Mouse (Mus musculus): ENCODE data around the gene Spindoc.
"Not testable (repeated sequence)": the region's sequence is repeated elsewhere in the genome, so short reads cannot be mapped to it uniquely, and the experiment has no call there.

Gene Spindoc

DNA sequence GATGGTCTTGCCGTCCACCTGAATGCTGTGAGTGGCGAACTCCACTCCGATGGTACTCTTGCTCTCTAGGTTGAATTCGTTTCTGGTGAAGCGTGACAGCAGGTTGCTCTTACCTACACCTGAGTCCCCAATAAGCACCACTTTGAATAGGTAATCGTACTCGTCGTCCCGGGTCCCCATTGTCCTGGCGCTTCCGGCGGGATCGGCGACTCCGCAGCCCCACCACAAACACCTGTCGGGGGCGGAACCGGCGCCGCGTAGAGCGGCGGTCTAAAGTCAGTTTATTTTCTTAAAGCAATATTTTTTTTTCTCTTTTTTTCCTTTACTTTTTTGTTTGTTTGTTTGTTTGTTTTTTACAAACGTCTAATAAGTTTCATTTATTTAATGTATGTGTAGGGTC, 16.1 kb upstream of the Spindoc start:
- not testable (repeated sequence) for DNase-seq (ENCODE audit: low read depth)

- peak; percentile 50 for DNase-seq (ENCODE audit: low read depth)
Measured at GRCm38 (mm10) chr19:7396867-7397826, 14.4 kb upstream of the Spindoc start.

GRCm38 (mm10) chr19:7388488-7388887, 5.7 kb upstream of the Spindoc start:
- no peak for DNase-seq (ENCODE audit: low read depth)

DNA sequence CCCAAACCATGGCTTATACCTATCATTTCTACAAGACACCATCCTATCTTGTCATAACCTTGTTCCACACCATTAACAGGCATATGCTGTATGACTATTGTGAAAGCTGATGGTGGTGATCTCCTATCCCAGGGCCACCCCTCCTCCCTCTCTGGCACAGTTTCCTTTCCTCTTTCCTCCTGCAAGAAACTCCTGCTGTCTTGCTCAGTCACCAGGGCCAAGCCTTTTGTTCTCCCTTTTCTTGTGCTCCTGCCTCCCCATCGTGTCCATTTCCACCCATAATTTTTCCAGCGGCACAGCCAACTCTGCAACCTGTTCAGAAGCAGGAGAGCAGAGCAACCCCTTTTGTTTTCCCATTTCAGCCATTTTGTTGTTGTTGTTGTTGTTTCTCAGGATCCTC, 3.2 kb upstream of the Spindoc start:
- DNase-seq (ENCODE audit: low read depth), result no peak

- DNase-seq (ENCODE audit: low read depth), result peak; percentile 42
Measured at GRCm38 (mm10) chr19:7382248-7382902, 419 bp downstream of the Spindoc start.

GRCm38 (mm10) chr19:7381906-7382247, 917 bp downstream of the Spindoc start:
- peak; percentile 25 for DNase-seq (ENCODE audit: low read depth)

GRCm38 (mm10) chr19:7377639-7378038, 5.2 kb downstream of the Spindoc start:
- peak; percentile 61 for DNase-seq (ENCODE audit: low read depth)

DNA sequence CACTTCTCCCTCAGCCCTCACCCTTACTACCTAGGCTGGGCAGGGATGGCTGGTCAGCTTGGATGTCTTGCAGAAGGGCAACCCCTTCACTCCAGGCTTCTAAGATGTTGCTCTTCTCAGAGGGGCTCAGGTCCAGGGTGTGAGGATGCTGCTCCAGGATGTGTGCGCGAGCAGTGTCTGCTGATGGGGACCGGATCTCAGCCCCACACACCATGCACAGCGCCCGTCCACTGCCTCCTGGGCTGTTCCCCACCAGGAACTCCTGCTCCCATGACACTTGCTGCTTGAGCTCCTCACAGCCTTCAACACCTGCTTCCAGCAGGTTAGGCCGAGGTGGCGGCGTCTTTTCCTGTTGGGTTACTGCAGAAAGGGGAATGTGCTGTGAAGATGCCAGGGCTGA, 8.3 kb downstream of the Spindoc start:
- DNase-seq (ENCODE audit: low read depth), result no peak

- not testable (repeated sequence) for DNase-seq (ENCODE audit: low read depth)
Measured at GRCm38 (mm10) chr19:7369469-7369868, 13.3 kb downstream of the Spindoc start.

- no peak for DNase-seq (ENCODE audit: low read depth)
Measured at GRCm38 (mm10) chr19:7353636-7354035, 29.2 kb downstream of the Spindoc start.

- no peak for DNase-seq (ENCODE audit: low read depth)
Measured at GRCm38 (mm10) chr19:7352809-7353495, 29.8 kb downstream of the Spindoc start.

- DNase-seq (ENCODE audit: low read depth), result no peak
Measured at GRCm38 (mm10) chr19:7349993-7350392, 32.8 kb downstream of the Spindoc start.

DNA sequence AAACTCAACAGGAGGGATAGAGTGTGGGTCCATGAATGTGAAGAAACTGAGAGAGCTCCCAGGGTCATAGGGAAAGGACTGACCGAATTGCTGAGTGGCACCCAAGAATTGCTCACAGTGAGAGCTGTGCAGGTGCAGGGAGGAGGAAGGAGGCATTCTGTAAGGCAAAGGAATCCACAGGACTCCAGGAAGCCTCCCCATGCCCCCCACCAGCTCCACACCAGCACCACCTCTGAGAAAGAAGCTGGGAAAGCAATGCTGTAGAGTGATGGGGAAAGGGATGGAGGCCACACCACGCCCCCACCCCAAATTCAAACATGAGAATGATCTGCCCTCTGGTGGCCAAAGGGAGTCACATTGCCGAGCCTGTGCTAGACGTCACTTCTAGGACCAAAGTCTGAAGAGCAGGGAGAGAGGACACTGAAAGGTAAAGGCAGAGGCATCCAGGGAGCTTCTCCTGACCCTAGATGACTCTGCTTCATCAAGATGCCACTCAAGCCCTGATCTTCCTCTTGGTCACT, 37.5 kb downstream of the Spindoc start:
- DNase-seq (ENCODE audit: low read depth), result peak; percentile 21

GRCm38 (mm10) chr19:7342646-7343045, 40.1 kb downstream of the Spindoc start:
- no peak for DNase-seq (ENCODE audit: low read depth)

DNA sequence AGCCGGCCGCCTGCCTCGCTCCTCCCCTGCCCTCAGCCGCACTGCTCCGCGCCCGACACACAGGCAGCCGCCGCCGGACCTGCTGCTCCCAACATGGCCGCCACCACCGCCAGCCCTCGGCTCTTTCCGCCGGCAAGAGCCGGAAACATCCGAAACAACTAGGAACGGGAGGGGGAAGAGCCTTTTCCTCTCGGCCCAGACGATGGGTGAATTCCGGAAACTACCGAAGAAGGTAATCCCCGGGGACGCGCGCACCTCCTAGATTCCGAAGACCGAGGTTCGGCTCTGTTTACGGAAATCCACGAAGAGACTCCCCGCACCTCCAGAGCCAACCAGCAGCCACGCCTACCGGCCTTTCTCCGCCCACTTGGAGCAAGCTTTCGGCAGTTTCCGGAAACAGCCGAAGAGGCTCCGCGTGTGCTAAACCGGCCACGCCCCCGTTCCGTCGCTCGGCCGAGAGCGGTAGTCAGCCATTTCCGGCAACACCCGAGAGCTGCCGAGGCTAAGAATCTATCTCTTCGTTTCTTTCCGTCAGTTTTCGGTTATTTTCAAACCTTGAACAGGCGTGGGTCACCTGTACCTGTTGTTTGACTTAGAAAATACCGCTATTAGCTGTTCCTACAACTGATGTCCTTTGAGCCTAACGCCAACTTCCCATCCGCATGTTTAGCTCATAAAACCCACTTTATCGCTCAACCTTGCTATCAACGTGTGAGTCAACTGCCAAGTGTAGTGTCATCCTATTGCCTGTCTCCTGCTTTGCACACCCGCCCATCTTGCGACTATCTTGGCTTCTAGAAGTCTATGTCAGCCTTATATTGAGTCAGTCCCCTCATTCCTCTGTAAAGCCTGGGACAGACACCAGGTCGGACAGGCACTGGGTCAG, 41.0 kb downstream of the Spindoc start, which contains the start of gene Mark2:
Mark2 (minus strand) TSS at position 349 of the 886 bp plus-strand sequence.
- DNase-seq (ENCODE audit: low read depth), result peak; percentile 98

DNA sequence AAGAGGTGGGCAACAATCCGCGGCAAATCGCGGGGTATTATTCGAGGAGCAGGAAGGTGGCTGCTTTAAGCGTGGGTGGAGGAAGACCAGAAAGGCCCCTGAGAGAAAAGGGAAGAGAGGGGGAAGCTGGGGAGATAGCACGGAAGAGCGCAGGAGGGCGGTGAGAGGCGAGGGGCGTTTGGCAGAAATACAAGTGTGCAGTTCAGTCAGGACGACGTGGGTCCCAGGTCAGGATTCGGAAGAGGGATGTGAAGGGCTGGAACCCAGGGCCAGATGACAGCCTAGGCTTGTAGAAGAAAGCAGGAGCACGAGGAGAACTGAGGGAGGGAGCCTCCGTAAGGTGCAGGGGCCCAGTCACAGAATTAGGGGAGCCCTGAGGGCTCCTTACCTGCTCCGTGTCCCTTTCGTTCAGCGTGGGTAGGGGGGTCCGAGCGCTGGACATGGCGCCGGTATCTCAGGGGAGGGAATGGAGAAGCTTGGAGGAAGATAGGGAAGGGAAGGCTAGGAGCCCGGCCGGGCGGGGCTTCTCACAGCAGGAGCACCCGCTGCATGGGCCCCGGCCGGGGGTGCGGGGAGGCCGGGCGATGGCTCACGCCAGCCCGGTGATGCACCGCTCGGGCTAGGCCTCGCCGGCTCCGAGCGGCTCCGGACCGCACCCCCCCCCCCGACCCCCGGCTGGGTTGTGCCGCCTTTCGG, 41.9 kb downstream of the Spindoc start:
- peak; percentile 26 for DNase-seq (ENCODE audit: low read depth)

GRCm38 (mm10) chr19:7340371-7340779, 42.4 kb downstream of the Spindoc start:
- no peak for DNase-seq (ENCODE audit: low read depth)

GRCm38 (mm10) chr19:7339867-7340266, 42.9 kb downstream of the Spindoc start:
- DNase-seq (ENCODE audit: low read depth), result peak; percentile 71

- no peak for DNase-seq (ENCODE audit: low read depth)
Measured at GRCm38 (mm10) chr19:7339026-7339425, 43.8 kb downstream of the Spindoc start.

DNA sequence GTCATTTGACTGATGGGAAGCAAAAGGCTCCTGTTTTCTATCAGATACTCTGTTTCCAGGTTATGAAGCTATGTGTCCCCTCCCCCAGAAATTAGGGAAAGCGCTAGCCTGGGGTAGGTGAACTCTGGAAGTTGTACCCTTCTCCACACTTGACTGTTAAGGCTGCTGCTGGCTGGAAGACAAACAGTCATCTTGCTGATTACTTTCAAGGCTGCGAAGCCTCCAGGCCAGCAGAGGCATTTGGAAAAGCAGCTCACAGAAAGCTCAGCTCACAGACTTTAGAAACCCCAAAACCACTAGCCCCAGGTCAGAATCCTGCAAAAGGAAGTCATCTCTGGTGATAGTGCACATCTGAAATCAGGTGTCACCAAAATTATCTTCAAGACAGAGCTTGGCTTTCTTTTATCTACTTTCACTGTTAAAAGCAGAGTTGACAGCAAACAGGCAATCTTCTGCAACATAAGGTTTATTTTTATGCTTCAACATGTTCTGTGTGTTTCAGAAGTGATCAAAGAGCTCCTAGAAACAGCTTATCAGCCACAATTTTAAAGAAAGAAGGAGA, 44.9 kb downstream of the Spindoc start:
- DNase-seq (ENCODE audit: low read depth), result no peak
